Mouse (Mus musculus): Measurements from ENCODE around the gene Cs. TPM values are rescaled to one million over a fixed set of nuclear protein-coding genes. Genes with fewer than 3 reads are reported as not detected.

The Cs gene
- polyA plus RNA-seq, 1 experiment, result 58.8 TPM

GRCm38 (mm10) chr10:128396716-128397264 is 59.3 kb downstream of the Cs start:
- Histone ChIP-seq H3K27ac (ENCODE audit: control insufficient read depth, insufficient read depth, low read depth, low read length) (no peak overlapping the region), H3K36me3 (ENCODE audit: control insufficient read depth, insufficient read depth, low read length) (no peaks in the 10 kb centered on the region), H3K4me3 (ENCODE audit: control insufficient read depth, low read depth, low read length) (no peak overlapping the region), H3K4me1 (ENCODE audit: control insufficient read depth, insufficient read depth, low read length) (peaks cover 3% of the 10 kb centered on the region), H3K27me3 (ENCODE audit: control insufficient read depth, insufficient read depth, low read length) (no peaks in the 10 kb centered on the region)
- TF ChIP-seq POLR2A (IDR thresholded peaks at IDR 0.05; ENCODE audit: control insufficient read depth, low read depth, low read length) (no peak), CTCF (IDR thresholded peaks at IDR 0.05; ENCODE audit: control insufficient read depth, insufficient read depth, insufficient replicate concordance, low read depth, low read length) (no peak)

GRCm38 (mm10) chr10:128397466-128397865 is 59.9 kb downstream of the Cs start:
- Histone ChIP-seq H3K4me3 (ENCODE audit: control insufficient read depth, low read depth, low read length) (no peak overlapping the region), H3K36me3 (ENCODE audit: control insufficient read depth, insufficient read depth, low read length) (no peaks in the 10 kb centered on the region), H3K27ac (ENCODE audit: control insufficient read depth, insufficient read depth, low read depth, low read length) (no peak overlapping the region), H3K27me3 (ENCODE audit: control insufficient read depth, insufficient read depth, low read length) (no peaks in the 10 kb centered on the region), H3K4me1 (ENCODE audit: control insufficient read depth, insufficient read depth, low read length) (no peaks in the 10 kb centered on the region; the same call in 1 of the 2 replicates)
- TF ChIP-seq POLR2A (IDR thresholded peaks at IDR 0.05; ENCODE audit: control insufficient read depth, low read depth, low read length), result no peak
- TF ChIP-seq CTCF (IDR thresholded peaks at IDR 0.05; ENCODE audit: control insufficient read depth, insufficient read depth, insufficient replicate concordance, low read depth, low read length), result no peak

GRCm38 (mm10) chr10:128400338-128400737 is 62.8 kb downstream of the Cs start:
- TF ChIP-seq CTCF (IDR thresholded peaks at IDR 0.05; ENCODE audit: control insufficient read depth, insufficient read depth, insufficient replicate concordance, low read depth, low read length) (no peak), POLR2A (IDR thresholded peaks at IDR 0.05; ENCODE audit: control insufficient read depth, low read depth, low read length) (no peak)
- Histone ChIP-seq H3K27me3 (ENCODE audit: control insufficient read depth, insufficient read depth, low read length) (no peaks in the 10 kb centered on the region), H3K4me1 (ENCODE audit: control insufficient read depth, insufficient read depth, low read length) (no peaks in the 10 kb centered on the region), H3K36me3 (ENCODE audit: control insufficient read depth, insufficient read depth, low read length) (no peaks in the 10 kb centered on the region), H3K27ac (ENCODE audit: control insufficient read depth, insufficient read depth, low read depth, low read length) (no peak overlapping the region), H3K4me3 (ENCODE audit: control insufficient read depth, low read depth, low read length) (no peak overlapping the region)

- no peaks in the 10 kb centered on the region for H3K4me1 ChIP-seq (ENCODE audit: control insufficient read depth, insufficient read depth, low read length)
- no peaks in the 10 kb centered on the region for H3K27me3 ChIP-seq (ENCODE audit: control insufficient read depth, insufficient read depth, low read length)
- H3K36me3 ChIP-seq (ENCODE audit: control insufficient read depth, insufficient read depth, low read length), result no peaks in the 10 kb centered on the region
- no peak within 1 kb of the TSS for H3K27ac ChIP-seq (ENCODE audit: control insufficient read depth, insufficient read depth, low read depth, low read length)
- TF ChIP-seq POLR2A (IDR thresholded peaks at IDR 0.05; ENCODE audit: control insufficient read depth, low read depth, low read length) (no peak), CTCF (IDR thresholded peaks at IDR 0.05; ENCODE audit: control insufficient read depth, insufficient read depth, insufficient replicate concordance, low read depth, low read length) (no peak)
- no peak within 1 kb of the TSS for H3K4me3 ChIP-seq (ENCODE audit: control insufficient read depth, low read depth, low read length)
Observed at GRCm38 (mm10) chr10:128401056-128401455, 63.5 kb downstream of the Cs start, which contains the start of gene Slc39a5. Gene Slc39a5 (minus strand): TSS chr10:128401229.

- no peaks in the 10 kb centered on the region for H3K4me1 ChIP-seq (ENCODE audit: control insufficient read depth, insufficient read depth, low read length)
- no peaks in the 10 kb centered on the region for H3K36me3 ChIP-seq (ENCODE audit: control insufficient read depth, insufficient read depth, low read length)
- H3K4me3 ChIP-seq (ENCODE audit: control insufficient read depth, low read depth, low read length), result no peak overlapping the region
- no peaks in the 10 kb centered on the region for H3K27me3 ChIP-seq (ENCODE audit: control insufficient read depth, insufficient read depth, low read length)
- no peak overlapping the region for H3K27ac ChIP-seq (ENCODE audit: control insufficient read depth, insufficient read depth, low read depth, low read length)
- TF ChIP-seq POLR2A (IDR thresholded peaks at IDR 0.05; ENCODE audit: control insufficient read depth, low read depth, low read length), result no peak
- TF ChIP-seq CTCF (IDR thresholded peaks at IDR 0.05; ENCODE audit: control insufficient read depth, insufficient read depth, insufficient replicate concordance, low read depth, low read length), result no peak
Observed at GRCm38 (mm10) chr10:128401638-128402037, 64.1 kb downstream of the Cs start.

GRCm38 (mm10) chr10:128403931-128404330 is 66.4 kb downstream of the Cs start:
- no peak for TF ChIP-seq CTCF (IDR thresholded peaks at IDR 0.05; ENCODE audit: control insufficient read depth, insufficient read depth, insufficient replicate concordance, low read depth, low read length)
- TF ChIP-seq POLR2A (IDR thresholded peaks at IDR 0.05; ENCODE audit: control insufficient read depth, low read depth, low read length), result no peak
- Histone ChIP-seq H3K36me3 (ENCODE audit: control insufficient read depth, insufficient read depth, low read length) (no peaks in the 10 kb centered on the region), H3K27me3 (ENCODE audit: control insufficient read depth, insufficient read depth, low read length) (no peaks in the 10 kb centered on the region), H3K4me3 (ENCODE audit: control insufficient read depth, low read depth, low read length) (no peak overlapping the region), H3K4me1 (ENCODE audit: control insufficient read depth, insufficient read depth, low read length) (peaks cover 4% of the 10 kb centered on the region; the same call in 1 of the 2 replicates), H3K27ac (ENCODE audit: control insufficient read depth, insufficient read depth, low read depth, low read length) (no peak overlapping the region)

DNA sequence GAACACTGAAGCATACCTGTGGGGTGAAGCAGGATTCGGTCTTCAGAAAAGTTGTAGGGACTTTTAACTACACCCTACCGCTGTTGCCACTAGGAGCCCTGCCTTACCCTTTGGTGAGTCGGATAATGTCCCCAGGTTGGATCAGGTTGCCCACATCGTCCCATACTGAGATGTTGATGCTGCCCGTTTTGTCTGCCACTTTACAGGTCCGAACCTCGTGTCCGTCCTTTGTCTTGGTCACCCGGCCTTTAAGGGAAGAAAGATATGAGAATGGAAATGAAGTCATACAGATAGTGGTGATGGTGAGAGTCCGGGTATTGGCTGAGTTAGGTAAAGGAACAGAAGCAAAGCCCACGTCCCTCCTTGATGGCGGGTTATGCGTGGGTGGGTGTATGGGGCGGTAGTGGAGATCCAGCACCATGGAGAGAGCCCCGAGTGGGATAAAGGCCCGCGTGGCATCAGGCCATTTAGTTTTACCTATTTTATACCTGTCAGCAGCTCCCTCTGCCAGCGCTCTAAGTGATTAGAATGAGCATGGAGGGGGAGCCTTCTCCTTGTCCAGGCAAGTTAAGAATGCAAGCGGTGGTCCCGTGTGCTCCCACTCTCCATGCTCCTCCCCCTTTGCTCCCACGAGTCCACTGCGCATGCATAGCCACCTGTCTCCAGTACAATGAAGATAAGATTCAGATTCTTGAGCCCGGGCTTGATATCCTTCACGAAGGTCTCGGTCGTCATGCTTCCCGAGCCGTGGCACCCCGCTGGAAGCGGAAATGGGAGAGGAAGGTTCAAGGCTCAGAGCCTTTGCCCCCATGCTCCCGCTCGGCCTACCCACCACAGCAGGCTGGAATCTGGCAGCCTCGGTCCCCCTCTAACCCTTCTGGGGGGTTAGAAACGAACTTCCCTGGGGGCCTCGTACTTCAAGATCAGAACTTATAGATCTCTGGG is 71.3 kb downstream of the Cs start:
- TF ChIP-seq CTCF (IDR thresholded peaks at IDR 0.05; ENCODE audit: control insufficient read depth, insufficient read depth, insufficient replicate concordance, low read depth, low read length), result no peak
- no peak for TF ChIP-seq POLR2A (IDR thresholded peaks at IDR 0.05; ENCODE audit: control insufficient read depth, low read depth, low read length)
- Histone ChIP-seq H3K27ac (ENCODE audit: control insufficient read depth, insufficient read depth, low read depth, low read length) (0 out of 2 replicates have a peak overlapping the region, but pooled peaks have one; percentile 7), H3K4me1 (ENCODE audit: control insufficient read depth, insufficient read depth, low read length) (peaks cover 17% of the 10 kb centered on the region), H3K4me3 (ENCODE audit: control insufficient read depth, low read depth, low read length) (peak overlapping the region; percentile 79), H3K27me3 (ENCODE audit: control insufficient read depth, insufficient read depth, low read length) (no peaks in the 10 kb centered on the region), H3K36me3 (ENCODE audit: control insufficient read depth, insufficient read depth, low read length) (no peaks in the 10 kb centered on the region)

Measured in testis, adult 2 months (tissue).